Mouse (Mus musculus) spleen, postnatal 14 days (tissue): ENCODE measurements around the gene Gm45623.

Experiments used
- DNase-seq, 2 experiments: peaks; one replicate each; pipeline ENCODE4 v3.0.0; 2021 to 2022; ENCODE audit warnings: low spot score in 2 of 2

Gene Gm45623

DNA sequence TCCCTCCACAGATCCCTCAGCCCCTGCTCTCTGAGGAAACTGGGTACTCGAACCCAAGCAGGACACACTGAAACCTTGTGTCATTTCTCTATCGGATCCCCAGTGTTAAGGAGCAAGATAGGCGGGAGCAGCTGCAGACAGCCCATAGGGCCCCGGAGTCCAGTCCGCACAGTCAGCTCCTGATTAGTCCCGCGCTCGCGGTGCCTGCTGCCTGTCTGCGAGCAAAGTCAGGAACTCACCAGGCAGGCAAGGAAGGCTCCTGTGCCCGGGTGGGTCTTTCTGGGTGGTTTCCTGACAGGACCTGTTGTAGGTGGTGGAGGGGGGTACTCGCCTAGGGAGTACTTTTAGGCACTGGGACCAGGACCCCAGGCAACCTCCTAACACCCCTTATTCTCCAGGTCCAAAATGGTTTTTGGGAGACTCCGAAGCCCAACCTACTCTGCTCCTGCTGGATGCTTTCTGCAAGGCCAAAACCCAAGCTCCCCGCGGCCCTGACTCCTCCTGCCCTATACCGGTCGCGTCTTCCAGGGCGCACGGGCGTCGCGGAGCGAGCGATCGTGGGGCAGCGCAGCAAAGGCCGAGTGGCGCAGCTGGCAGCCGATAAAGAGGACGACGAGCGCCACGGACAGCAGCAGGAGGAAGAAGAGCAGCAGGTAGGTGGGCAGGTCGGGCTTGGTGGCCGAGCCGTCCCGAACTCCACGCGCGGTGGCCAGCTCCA is 994 bp downstream of the Gm45623 start:
- no peak for DNase-seq

DNA sequence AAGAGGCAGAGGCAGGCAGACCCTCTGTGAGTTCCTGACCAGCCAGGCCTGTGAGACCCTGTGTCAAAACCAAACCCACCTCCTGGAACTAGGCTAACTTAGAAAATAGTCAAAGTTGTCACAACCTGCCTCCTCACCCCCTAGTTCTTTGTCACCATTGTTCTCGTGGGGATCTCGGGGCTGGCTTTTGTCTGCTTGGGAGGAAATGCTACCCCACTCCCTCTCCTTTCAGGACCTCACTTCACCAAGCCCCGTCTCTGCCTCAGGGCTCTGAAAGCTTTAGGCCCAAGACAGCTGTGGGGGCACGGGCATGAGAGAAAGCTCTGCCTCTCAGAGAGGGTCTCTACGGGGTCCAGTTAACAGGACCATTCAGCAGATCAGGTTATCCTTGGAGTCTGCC is 1.9 kb downstream of the Gm45623 start:
- DNase-seq, result no peak

DNA sequence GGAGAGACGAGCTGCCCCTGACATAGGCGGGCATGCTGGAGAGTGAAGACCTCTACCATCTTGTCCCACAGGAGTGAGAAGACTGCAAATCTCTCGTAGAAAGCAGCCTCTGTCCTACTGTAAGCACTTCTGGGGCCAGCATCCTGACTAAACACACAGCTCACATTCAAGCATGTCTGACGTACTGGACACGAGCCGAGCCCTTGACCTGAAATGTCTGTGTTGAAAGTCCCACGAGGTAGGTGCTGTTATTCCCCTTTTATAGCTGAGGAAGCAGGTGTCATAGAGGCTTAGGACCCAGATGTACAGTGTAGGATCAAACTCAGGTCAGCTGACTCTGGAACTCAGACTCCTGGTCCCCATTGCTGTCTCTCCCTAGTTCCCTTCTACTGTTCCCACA is 4.2 kb downstream of the Gm45623 start:
- no peak for DNase-seq

DNA sequence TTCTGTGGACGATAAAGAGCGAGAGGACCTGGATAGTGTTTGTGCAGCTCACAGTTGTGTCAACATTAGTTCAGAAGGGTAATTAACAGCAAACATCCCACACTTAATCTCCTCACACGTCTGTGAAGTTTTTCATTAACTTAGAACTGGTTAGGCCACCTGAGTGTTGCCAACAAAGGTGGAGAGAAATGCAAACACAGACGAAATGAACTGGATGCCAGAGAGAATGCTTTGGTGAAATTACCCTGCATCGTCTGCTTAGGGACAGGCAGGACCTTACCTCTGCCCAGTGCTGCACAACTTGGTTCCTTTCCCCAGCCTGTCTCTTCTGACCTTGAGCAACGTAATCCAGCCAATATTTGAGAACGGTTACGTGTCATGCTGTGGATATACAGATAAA is 6.1 kb downstream of the Gm45623 start:
- DNase-seq, result no peak

- DNase-seq, result no peak
Observed at GRCm38 (mm10) chr13:56746739-56747532, 6.7 kb downstream of the Gm45623 start.

DNA sequence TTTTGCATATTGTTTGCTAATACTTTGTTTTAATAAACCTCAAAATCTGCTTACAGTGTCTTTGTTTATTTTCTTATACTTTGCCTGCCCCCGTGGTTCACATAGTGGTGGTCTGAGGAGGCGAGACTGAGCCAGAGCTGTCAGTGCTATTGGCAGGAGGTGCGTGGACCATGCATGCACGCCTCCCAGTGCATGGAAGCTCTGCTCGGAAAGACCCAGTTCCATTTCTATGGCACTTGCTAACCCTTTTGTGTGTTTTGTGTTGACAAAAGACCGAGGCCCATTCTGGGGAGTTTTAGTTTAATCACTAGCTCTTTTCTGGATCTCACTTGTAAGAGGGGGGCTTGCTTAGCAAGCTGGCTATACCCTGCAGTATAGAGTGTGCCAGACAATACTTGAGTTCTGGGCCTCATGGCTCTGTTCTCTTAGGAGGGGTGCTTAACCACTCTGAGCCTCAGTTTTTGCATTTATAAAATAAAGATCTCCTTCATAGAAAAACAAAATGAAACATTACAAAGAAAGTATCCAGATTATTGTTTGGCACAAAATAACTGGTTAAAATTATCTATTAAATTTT is 11.2 kb downstream of the Gm45623 start:
- DNase-seq, result no peak

DNA sequence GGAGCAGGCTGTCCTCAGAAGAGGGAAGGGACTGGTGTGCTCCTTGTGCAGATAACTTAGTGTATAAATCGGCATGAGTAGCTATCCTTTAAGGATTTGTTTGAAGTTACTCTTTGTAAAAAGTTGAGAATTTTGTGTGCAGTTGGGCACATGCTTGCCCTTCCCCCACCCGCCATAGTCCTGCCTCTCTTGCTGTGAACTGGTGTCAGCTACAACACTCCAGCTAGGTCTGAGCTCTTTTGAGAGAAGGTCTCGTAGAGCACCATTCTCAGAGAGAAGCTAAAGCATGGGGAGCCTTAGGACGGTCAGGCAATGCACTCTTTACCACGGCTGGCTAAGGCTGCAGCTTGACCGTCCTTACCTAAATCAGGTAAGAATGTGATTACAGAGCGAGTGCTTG is 11.9 kb downstream of the Gm45623 start:
- DNase-seq, result no peak

GRCm38 (mm10) chr13:56740496-56740895 is 13.1 kb downstream of the Gm45623 start:
- no peak for DNase-seq

GRCm38 (mm10) chr13:56739556-56739955 is 14.1 kb downstream of the Gm45623 start:
- no peak for DNase-seq

- no peak for DNase-seq
Observed at GRCm38 (mm10) chr13:56735212-56735875, 18.3 kb downstream of the Gm45623 start.

DNA sequence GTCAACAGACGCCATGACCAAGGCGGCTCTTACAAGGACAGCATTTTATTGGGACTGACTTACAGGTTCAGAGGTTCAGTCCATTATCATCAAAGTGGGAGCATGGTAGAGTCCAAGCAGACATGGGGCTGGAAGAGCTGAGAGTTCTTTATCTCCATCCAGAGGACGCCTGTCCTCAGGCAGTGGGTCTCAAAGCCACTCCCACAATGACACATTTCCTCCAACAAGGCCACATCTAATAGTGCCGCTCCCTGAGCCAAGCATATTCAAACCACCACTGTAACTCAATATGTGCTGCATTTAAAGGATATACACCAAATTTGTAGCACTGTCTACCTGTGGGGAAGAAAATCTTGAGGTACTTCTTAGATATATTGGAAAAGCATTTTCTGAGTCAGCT is 19.0 kb downstream of the Gm45623 start:
- DNase-seq, result no peak

GRCm38 (mm10) chr13:56729046-56729445 is 24.6 kb downstream of the Gm45623 start:
- no peak for DNase-seq

DNA sequence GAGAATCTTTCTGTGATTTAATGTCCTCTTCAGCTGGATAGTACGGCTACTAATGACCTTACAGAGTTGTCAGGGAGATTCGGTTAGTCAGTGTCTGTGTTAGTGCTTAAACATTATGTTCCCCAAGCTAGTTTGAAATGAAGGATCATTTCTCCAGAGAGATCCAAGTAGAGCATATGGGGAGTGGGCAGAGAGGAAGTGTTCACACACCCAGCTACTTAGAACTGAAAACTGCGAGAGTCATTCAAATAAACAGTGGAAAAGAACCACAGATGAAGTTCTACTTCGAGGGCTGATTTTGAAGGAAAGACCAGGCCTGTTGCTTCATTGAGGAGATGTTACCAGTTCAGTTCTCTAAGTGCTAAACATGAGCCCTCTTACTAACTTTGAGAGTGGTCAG is 27.1 kb downstream of the Gm45623 start:
- DNase-seq, result no peak

- no peak for DNase-seq
Observed at GRCm38 (mm10) chr13:56712221-56712620, 41.4 kb downstream of the Gm45623 start.

DNA sequence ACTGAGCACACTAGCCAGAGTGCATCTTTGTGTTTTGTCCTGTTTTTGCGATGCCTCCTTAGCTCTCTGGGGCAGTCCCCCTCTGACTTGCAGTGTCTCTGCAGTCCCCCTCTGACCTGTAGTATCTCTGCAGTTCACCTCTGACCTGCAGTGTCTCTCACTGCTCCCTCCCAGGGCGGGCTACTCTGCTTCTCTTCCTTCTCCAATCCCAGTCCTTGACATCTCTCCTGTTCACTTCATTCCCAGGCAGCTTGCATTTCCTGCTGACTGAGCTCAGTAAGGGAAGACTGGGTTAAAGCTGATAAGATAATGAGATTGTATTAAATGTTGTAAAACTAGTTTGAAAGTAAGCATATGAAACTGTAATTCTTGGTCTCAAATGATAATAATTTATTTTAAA is 43.0 kb downstream of the Gm45623 start:
- no peak for DNase-seq

DNA sequence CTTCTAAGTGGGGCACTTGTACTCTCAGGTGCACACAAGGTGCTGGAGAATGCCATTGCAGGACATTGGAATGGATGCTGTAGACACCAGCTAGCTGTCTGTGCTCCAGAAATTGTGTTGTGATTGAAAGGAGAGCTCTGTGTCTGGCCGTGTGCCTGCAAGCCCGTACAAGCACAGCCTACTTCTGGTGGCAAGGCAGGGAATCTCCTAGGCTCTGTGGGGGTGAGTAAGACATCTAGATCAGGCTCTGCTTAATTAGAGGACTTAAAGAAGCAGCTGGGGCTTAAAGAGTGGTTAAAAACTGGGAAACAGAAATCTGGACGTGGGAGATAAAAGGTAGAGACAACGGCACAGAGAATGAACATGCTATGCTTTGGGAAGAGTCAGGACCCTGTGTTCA is 46.0 kb downstream of the Gm45623 start:
- DNase-seq, result no peak

- no peak for DNase-seq
Observed at GRCm38 (mm10) chr13:56707111-56707510, 46.5 kb downstream of the Gm45623 start.

- DNase-seq, result no peak
Observed at GRCm38 (mm10) chr13:56704596-56704995, 49.0 kb downstream of the Gm45623 start.

DNA sequence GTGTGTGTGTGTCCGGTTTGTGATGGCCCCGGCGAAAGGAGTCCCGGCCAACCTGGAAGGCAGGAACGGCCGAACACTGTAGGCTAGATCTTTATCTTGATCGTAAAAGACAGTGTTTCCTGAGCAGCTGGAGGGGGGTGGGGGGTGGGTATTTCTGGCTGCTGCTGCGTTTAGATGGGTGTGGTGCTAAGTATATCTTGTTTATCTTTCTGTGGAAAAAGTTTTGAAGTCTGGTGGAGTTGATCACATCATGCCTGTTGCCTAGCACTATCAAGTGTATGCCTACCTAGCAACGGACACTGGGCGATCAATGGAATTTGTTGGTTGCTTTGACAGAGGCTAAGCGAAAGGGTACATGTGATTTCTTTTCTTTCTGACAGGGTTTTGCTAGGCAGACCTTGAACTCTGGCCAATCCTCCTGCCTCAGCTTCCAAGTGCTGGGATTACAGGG is 49.7 kb downstream of the Gm45623 start:
- no peak for DNase-seq

GRCm38 (mm10) chr13:56703222-56703870 is 50.3 kb downstream of the Gm45623 start:
- peak; percentile 31 to 38 for DNase-seq

GRCm38 (mm10) chr13:56702469-56703221 is 51.0 kb downstream of the Gm45623 start, which contains the start of gene Smad5:
Gene Smad5 (plus strand): TSS chr13:56703010.
- peak; percentile 54 to 75 for DNase-seq
